Mouse (Mus musculus): Measurements from ENCODE around the gene Armh2.

GRCm38 (mm10) chr13:24735608-24736131 is 5.4 kb upstream of the Armh2 start:
- no peak for TF ChIP-seq GATA1 (IDR thresholded peaks at IDR 0.05; ENCODE audit: low read length)
- no peak for TF ChIP-seq TAL1 (IDR thresholded peaks at IDR 0.05; ENCODE audit: low read length)
